Mouse (Mus musculus) ES-Bruce4 (cell line): ENCODE measurements around the gene Hs3st4. TPM values are rescaled to one million over a fixed set of nuclear protein-coding genes. Genes with fewer than 3 reads are reported as not detected.

Experiments used
- H3K27ac ChIP-seq: 2 replicates; pipeline ENCODE4 v1.5.1; 2012; ENCODE audit warnings: low read length, inconsistent platforms; ENCODE audit not compliant: insufficient read depth
- H3K27me3 ChIP-seq: 2 replicates; pipeline ENCODE4 v1.6.1; 2012; ENCODE audit warnings: mild to moderate bottlenecking, low read length, inconsistent platforms; ENCODE audit not compliant: control insufficient read depth, poor library complexity, insufficient read depth, severe bottlenecking
- H3K36me3 ChIP-seq: 2 replicates; pipeline ENCODE4 v1.6.1; 2012; ENCODE audit warnings: inconsistent platforms, mild to moderate bottlenecking, low read length, moderate library complexity; ENCODE audit not compliant: control insufficient read depth, poor library complexity, insufficient read depth, severe bottlenecking
- H3K4me1 ChIP-seq: one replicate; pipeline ENCODE4 v1.8.1; 2011; ENCODE audit warnings: low read length; ENCODE audit not compliant: control insufficient read depth, insufficient read depth
- H3K4me3 ChIP-seq: 2 replicates; pipeline ENCODE4 v1.5.1; 2011; ENCODE audit warnings: low read depth, mild to moderate bottlenecking, low read length
- H3K9ac ChIP-seq: 2 replicates; pipeline ENCODE4 v1.6.1; 2012; ENCODE audit warnings: low read depth, mild to moderate bottlenecking, inconsistent platforms; ENCODE audit not compliant: poor library complexity, severe bottlenecking
- H3K9me3 ChIP-seq: replicated peaks from 2 replicates; pipeline ENCODE4 v1.6.1; 2012; ENCODE audit warnings: mild to moderate bottlenecking, low read length, inconsistent platforms; ENCODE audit not compliant: control insufficient read depth, poor library complexity, insufficient read depth, severe bottlenecking
- CTCF ChIP-seq: IDR thresholded peaks from one replicate; pipeline ENCODE4 v1.8.1; 2011; ENCODE audit warnings: low read depth, low read length
- EP300 ChIP-seq: IDR thresholded peaks from 2 replicates; pipeline ENCODE4 v1.6.1; 2011; ENCODE audit warnings: low read depth, low read length; ENCODE audit not compliant: insufficient read depth
- POLR2A ChIP-seq: IDR thresholded peaks from one replicate; pipeline ENCODE4 v1.8.1; 2011; ENCODE audit warnings: low read length; ENCODE audit not compliant: insufficient read depth
- polyA plus RNA-seq: library from polyadenylated mRNA; stranded (reverse); fragments of >200 nt; gene quantifications from 2 replicates; pipeline ENCODE4 v1.2.4, GENCODE M21; 2011; ENCODE audit warnings: low read depth; ENCODE audit not compliant: missing spikeins, insufficient read depth, insufficient read length

The Hs3st4 gene
- polyA plus RNA-seq, 1 experiment: not detected

DNA sequence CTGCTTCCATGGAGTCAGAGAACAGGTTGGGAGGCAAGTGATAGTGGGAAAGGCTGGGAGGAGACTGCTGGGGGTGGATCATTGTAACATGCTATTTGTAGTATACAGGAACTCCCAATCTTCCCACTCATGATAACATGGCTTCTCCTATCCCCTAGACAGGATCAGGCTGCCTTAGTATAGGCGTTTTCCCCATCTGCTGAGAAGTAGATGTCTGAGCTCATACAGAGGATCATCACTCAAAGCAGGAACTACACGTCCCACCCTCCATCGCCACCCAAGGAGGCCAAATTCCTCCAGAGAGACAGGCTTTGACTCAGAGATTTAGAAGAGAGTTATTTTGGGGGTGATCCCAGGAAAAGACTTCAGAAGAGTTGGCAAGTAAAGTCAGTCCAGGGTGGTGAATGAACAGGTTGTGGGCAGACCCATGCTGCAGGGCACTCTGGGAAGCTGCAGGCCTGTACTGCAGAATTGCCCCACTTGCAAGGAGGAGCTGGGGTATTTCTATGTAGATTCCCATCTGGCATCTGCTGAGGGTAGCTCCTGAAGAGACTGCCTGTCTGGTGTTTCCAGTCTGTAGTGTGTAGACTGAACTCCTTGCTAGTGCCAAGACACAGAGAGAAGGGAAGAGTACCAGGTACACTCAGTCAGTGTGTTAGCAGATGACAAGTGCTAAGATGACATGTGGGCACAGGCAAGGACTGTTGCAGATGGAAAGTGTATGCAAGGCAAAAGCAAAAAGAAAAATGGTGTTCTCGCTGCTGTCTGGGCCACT is 255.4 kb downstream of the Hs3st4 start:
- Histone ChIP-seq H3K36me3 (no peaks in the 10 kb centered on the region), H3K9me3 (no peaks in the 10 kb centered on the region), H3K27ac (no peak overlapping the region), H3K9ac (no peak overlapping the region), H3K27me3 (no peaks in the 10 kb centered on the region), H3K4me1 (no peaks in the 10 kb centered on the region), H3K4me3 (no peak overlapping the region)
- TF ChIP-seq EP300 (no peak), CTCF (no peak), POLR2A (no peak)

GRCm38 (mm10) chr7:124239903-124240647 is 257.4 kb downstream of the Hs3st4 start:
- H3K9ac ChIP-seq: no peak overlapping the region

GRCm38 (mm10) chr7:124249838-124250237 is 267.2 kb downstream of the Hs3st4 start:
- Histone ChIP-seq H3K27me3 (no peaks in the 10 kb centered on the region), H3K27ac (no peak overlapping the region), H3K4me1 (no peaks in the 10 kb centered on the region), H3K9ac (no peak overlapping the region), H3K36me3 (no peaks in the 10 kb centered on the region), H3K4me3 (no peak overlapping the region), H3K9me3 (no peaks in the 10 kb centered on the region)
- TF ChIP-seq CTCF (no peak), EP300 (no peak), POLR2A (no peak)

More at GRCm38 (mm10) chr7:124239903-124240647, 257.4 kb downstream of the Hs3st4 start:
- H3K4me1 ChIP-seq: no peaks in the 10 kb centered on the region
- H3K27ac ChIP-seq: no peak overlapping the region
- H3K9me3 ChIP-seq: no peaks in the 10 kb centered on the region
- H3K27me3 ChIP-seq: no peaks in the 10 kb centered on the region
- no peaks in the 10 kb centered on the region for H3K36me3 ChIP-seq
- no peak overlapping the region for H3K4me3 ChIP-seq
- no peak for TF ChIP-seq POLR2A
- TF ChIP-seq CTCF: no peak

DNA sequence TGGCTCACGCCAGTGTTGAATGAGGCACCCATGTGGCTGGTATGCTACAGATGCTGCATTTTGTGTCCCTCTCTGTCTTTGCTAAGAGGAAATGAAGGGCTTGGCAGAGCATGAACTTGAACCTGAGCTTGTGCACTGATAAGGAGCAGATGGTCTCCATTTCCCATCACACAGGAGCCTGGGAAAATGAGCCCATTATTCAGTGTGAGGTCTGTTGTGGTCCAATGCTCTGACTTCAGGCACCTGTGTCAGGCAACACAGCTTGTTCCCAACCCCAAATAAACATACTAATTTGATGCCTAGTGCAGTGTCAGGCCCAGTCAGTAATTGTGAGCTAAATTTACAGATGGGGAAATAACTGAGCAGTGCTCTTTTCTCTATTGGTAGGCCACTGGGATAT is 267.9 kb downstream of the Hs3st4 start:
- H3K36me3 ChIP-seq: no peaks in the 10 kb centered on the region
- H3K27me3 ChIP-seq: no peaks in the 10 kb centered on the region
- TF ChIP-seq CTCF (no peak), POLR2A (no peak), EP300 (no peak)
- H3K27ac ChIP-seq: no peak overlapping the region
- no peak overlapping the region for H3K9ac ChIP-seq
- H3K4me3 ChIP-seq: no peak overlapping the region
- H3K4me1 ChIP-seq: no peaks in the 10 kb centered on the region
- H3K9me3 ChIP-seq: no peaks in the 10 kb centered on the region

DNA sequence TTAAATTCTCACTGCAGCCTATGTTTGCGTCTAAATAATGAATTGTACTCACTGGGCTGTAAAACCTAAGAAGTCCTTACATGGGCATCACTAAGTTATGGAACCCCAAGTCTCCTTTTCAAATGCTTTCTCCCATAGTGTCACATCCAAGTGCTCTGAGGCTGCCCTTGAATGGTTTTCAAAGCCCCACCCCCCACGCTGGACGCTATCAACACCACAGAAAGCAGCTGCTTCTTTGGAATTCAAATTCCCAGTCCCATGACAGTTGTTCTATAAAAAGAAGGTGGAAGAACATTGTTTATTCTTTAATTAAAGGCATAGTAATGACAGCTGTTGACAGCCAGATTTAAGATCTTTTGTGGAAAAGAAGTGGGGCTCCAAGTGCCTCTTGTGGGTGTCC is 275.8 kb downstream of the Hs3st4 start:
- no peak for TF ChIP-seq EP300
- no peak for TF ChIP-seq POLR2A
- no peak for TF ChIP-seq CTCF
- H3K9me3 ChIP-seq: no peaks in the 10 kb centered on the region
- H3K4me3 ChIP-seq: no peak overlapping the region
- H3K36me3 ChIP-seq: no peaks in the 10 kb centered on the region
- H3K27ac ChIP-seq: no peak overlapping the region
- no peaks in the 10 kb centered on the region for H3K27me3 ChIP-seq
- H3K9ac ChIP-seq: no peak overlapping the region
- no peaks in the 10 kb centered on the region for H3K4me1 ChIP-seq

DNA sequence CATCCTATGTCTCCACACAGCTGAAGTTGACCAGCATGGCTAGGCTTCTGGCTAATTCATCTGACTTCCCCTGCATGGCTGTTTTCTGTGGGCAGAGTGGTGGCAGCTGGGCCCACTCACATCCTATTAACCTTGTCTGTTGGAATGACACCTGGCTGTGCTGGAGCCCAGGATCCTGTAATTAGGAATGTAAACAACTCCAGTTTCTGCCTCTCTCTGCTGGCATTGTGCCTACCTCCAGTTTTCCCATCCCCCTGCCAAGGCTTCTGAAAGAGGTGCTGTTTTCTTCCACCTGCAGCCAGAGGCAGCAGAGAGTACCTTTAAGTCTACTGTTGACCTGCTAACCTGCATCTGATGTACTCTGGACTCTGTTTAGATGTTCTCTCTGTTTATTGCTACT is 288.1 kb downstream of the Hs3st4 start:
- Histone ChIP-seq H3K9me3 (no peaks in the 10 kb centered on the region), H3K9ac (no peak overlapping the region), H3K4me1 (no peaks in the 10 kb centered on the region), H3K27ac (no peak overlapping the region), H3K36me3 (no peaks in the 10 kb centered on the region), H3K27me3 (no peaks in the 10 kb centered on the region; the same call in 1 of the 2 replicates), H3K4me3 (no peak overlapping the region)
- TF ChIP-seq CTCF (no peak), EP300 (no peak), POLR2A (no peak)
